Mouse (Mus musculus): ENCODE results near the gene Pdzk1ip1. TPM values are rescaled to one million over a fixed set of nuclear protein-coding genes. Genes with fewer than 3 reads are reported as not detected.

Gene Pdzk1ip1
- polyA plus RNA-seq, 1 experiment: 8.4 TPM

DNA sequence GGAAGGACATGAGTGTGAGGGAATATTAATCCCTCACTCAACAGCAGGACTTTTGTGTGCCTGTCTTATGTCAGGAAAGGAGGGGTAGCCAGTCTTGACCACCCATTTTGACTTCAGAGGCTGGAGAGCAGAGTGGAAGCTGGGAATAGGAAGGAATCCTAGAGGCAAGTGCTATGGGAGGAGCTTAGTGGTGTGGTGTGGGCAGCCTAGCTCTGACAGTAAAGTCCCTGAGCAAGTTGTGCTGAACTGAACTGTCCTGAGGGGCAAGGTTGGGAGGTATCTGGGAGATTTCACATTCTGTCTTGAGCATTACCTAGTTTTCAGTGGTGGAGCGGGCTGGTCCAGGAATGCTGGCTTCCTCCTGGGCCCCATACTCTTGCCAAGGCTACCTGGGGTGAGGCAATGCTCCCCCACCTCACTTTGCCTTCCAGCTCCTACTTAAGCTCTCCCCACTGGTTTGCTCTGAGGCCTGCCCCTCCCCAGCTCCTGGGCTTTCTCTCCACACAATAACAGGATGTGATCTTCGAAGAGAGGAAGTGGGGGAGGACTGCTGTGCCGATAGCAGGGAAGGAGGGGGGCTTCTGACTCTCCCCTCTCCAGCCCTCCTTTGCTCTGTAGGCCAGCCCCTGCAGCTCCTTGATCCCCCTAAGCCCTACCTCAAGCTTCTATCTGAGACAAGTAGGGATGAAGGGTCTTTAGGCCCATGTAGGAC lies 13.1 kb upstream of the Pdzk1ip1 start:
- no peaks in the 10 kb centered on the region for H3K4me1 ChIP-seq (ENCODE audit: control insufficient read depth, insufficient read depth, insufficient read length, low read length)
- H3K4me3 ChIP-seq (ENCODE audit: low read depth, low read length): no peak overlapping the region
- H3K36me3 ChIP-seq (ENCODE audit: control insufficient read depth, insufficient read depth, low read length): no peaks in the 10 kb centered on the region
- 63% methylated on average over 3 of the region's 3 CpGs for WGBS
- no peak overlapping the region for H3K27ac ChIP-seq (ENCODE audit: insufficient read depth, low read depth, low read length)
- no peaks in the 10 kb centered on the region; the same call in 1 of the 2 replicates for H3K27me3 ChIP-seq (ENCODE audit: control insufficient read depth, insufficient read depth, low read length)
- no peak for TF ChIP-seq CTCF (IDR thresholded peaks at IDR 0.05; ENCODE audit: extremely low read depth, insufficient read length, insufficient replicate concordance, low read depth, low read length)
- TF ChIP-seq POLR2A (IDR thresholded peaks at IDR 0.05; ENCODE audit: low read depth, low read length): no peak

DNA sequence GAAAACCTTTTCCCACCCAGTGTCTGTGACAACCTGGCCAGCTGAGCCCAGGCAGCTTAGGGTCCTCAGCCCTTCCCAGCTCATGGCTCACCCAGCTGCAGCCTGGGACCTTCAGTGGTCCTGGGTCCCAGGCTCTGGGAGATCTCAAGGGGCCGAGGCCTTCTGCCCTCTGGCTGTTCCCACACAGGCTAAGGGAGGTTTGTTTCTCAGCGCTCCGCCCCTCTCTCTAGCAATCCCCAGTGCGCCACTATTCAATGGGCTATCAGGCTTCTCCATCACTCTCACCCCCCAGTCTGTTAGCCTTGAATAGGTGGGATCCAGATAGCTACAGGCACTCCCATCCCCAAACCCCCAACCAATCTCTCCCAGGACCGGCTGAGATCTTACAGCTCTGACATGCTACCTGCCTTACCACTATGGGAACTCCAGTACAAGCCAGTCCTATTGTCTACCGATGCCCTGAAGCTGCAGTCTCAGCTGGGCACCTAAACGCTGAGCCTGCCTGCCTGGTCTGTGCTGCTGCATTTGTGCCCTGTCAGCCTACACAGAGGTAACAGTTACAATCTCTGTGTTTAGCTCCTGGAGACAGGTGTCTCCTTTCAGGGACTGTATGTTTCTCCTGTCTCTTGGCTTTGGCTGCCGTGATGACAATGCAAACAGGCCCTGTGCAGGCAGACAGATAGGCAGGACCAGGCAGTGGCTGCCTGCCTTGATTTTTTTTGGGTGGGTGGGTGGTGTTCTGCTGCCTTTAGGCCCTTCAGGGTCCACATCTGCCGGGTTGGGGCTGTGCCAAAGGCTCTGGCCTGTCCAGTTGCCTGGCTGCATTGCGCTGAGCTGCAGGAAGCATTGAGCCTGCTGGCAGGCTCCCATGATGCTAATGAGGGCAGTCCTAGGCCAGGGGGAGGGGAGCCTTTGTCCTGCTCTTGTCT lies 9.4 kb upstream of the Pdzk1ip1 start:
- no peaks in the 10 kb centered on the region for H3K4me1 ChIP-seq (ENCODE audit: control insufficient read depth, insufficient read depth, insufficient read length, low read length)
- H3K4me3 ChIP-seq (ENCODE audit: low read depth, low read length): no peak overlapping the region
- WGBS: 57% methylated on average over 10 of the region's 10 CpGs
- TF ChIP-seq CTCF (IDR thresholded peaks at IDR 0.05; ENCODE audit: extremely low read depth, insufficient read length, insufficient replicate concordance, low read depth, low read length) (no peak), POLR2A (IDR thresholded peaks at IDR 0.05; ENCODE audit: low read depth, low read length) (no peak)
- H3K27ac ChIP-seq (ENCODE audit: insufficient read depth, low read depth, low read length): no peak overlapping the region
- no peaks in the 10 kb centered on the region for H3K36me3 ChIP-seq (ENCODE audit: control insufficient read depth, insufficient read depth, low read length)
- H3K27me3 ChIP-seq (ENCODE audit: control insufficient read depth, insufficient read depth, low read length): no peaks in the 10 kb centered on the region

- 57% methylated on average over 5 of the region's 5 CpGs for WGBS
These were observed 8.6 kb upstream of the Pdzk1ip1 start for GRCm38 (mm10) chr4:115079821-115080349.

GRCm38 (mm10) chr4:115083031-115083430 lies 5.5 kb upstream of the Pdzk1ip1 start:
- Histone ChIP-seq H3K4me3 (ENCODE audit: low read depth, low read length) (no peak overlapping the region), H3K4me1 (ENCODE audit: control insufficient read depth, insufficient read depth, insufficient read length, low read length) (no peaks in the 10 kb centered on the region), H3K27me3 (ENCODE audit: control insufficient read depth, insufficient read depth, low read length) (no peaks in the 10 kb centered on the region), H3K27ac (ENCODE audit: insufficient read depth, low read depth, low read length) (no peak overlapping the region), H3K36me3 (ENCODE audit: control insufficient read depth, insufficient read depth, low read length) (no peaks in the 10 kb centered on the region)
- 85% methylated on average over 3 of the region's 3 CpGs for WGBS
- TF ChIP-seq POLR2A (IDR thresholded peaks at IDR 0.05; ENCODE audit: low read depth, low read length) (no peak), CTCF (IDR thresholded peaks at IDR 0.05; ENCODE audit: extremely low read depth, insufficient read length, insufficient replicate concordance, low read depth, low read length) (no peak)

More at GRCm38 (mm10) chr4:115079821-115080349, 8.6 kb upstream of the Pdzk1ip1 start:
- Histone ChIP-seq H3K36me3 (ENCODE audit: control insufficient read depth, insufficient read depth, low read length) (no peaks in the 10 kb centered on the region), H3K27ac (ENCODE audit: insufficient read depth, low read depth, low read length) (no peak overlapping the region), H3K27me3 (ENCODE audit: control insufficient read depth, insufficient read depth, low read length) (no peaks in the 10 kb centered on the region), H3K4me3 (ENCODE audit: low read depth, low read length) (no peak overlapping the region), H3K4me1 (ENCODE audit: control insufficient read depth, insufficient read depth, insufficient read length, low read length) (no peaks in the 10 kb centered on the region)
- TF ChIP-seq CTCF (IDR thresholded peaks at IDR 0.05; ENCODE audit: extremely low read depth, insufficient read length, insufficient replicate concordance, low read depth, low read length): no peak
- TF ChIP-seq POLR2A (IDR thresholded peaks at IDR 0.05; ENCODE audit: low read depth, low read length): no peak

- Histone ChIP-seq H3K36me3 (ENCODE audit: control insufficient read depth, insufficient read depth, low read length) (no peaks in the 10 kb centered on the region), H3K27me3 (ENCODE audit: control insufficient read depth, insufficient read depth, low read length) (no peaks in the 10 kb centered on the region), H3K27ac (ENCODE audit: insufficient read depth, low read depth, low read length) (no peak overlapping the region), H3K4me3 (ENCODE audit: low read depth, low read length) (no peak overlapping the region), H3K4me1 (ENCODE audit: control insufficient read depth, insufficient read depth, insufficient read length, low read length) (peaks cover 4% of the 10 kb centered on the region; the same call in 1 of the 2 replicates)
- no peak for TF ChIP-seq POLR2A (IDR thresholded peaks at IDR 0.05; ENCODE audit: low read depth, low read length)
- peak; percentile 93; the same call in 1 of the 2 replicates for TF ChIP-seq CTCF (IDR thresholded peaks at IDR 0.05; ENCODE audit: extremely low read depth, insufficient read length, insufficient replicate concordance, low read depth, low read length)
- WGBS: 18% methylated on average over 6 of the region's 6 CpGs
These were observed 2.9 kb upstream of the Pdzk1ip1 start for GRCm38 (mm10) chr4:115085522-115086095.

- no peak for TF ChIP-seq CTCF (IDR thresholded peaks at IDR 0.05; ENCODE audit: extremely low read depth, insufficient read length, insufficient replicate concordance, low read depth, low read length)
- TF ChIP-seq POLR2A (IDR thresholded peaks at IDR 0.05; ENCODE audit: low read depth, low read length): no peak
- no peaks in the 10 kb centered on the region for H3K36me3 ChIP-seq (ENCODE audit: control insufficient read depth, insufficient read depth, low read length)
- peaks cover 4% of the 10 kb centered on the region; the same call in 1 of the 2 replicates for H3K4me1 ChIP-seq (ENCODE audit: control insufficient read depth, insufficient read depth, insufficient read length, low read length)
- H3K27ac ChIP-seq (ENCODE audit: insufficient read depth, low read depth, low read length): no peak overlapping the region
- H3K27me3 ChIP-seq (ENCODE audit: control insufficient read depth, insufficient read depth, low read length): no peaks in the 10 kb centered on the region
- H3K4me3 ChIP-seq (ENCODE audit: low read depth, low read length): no peak overlapping the region
- WGBS: 54% methylated on average over 4 of the region's 4 CpGs
These were observed 2.3 kb upstream of the Pdzk1ip1 start for GRCm38 (mm10) chr4:115086257-115086656.

Measured in small intestine, adult 2 months (tissue).